Mouse (Mus musculus): ENCODE data around the gene Fkbp11. TPM values are rescaled to one million over a fixed set of nuclear protein-coding genes. Genes with fewer than 3 reads are reported as not detected.

Fkbp11 gene
- polyA plus RNA-seq (2017; shearing (Covaris generic)), result not detected

DNA sequence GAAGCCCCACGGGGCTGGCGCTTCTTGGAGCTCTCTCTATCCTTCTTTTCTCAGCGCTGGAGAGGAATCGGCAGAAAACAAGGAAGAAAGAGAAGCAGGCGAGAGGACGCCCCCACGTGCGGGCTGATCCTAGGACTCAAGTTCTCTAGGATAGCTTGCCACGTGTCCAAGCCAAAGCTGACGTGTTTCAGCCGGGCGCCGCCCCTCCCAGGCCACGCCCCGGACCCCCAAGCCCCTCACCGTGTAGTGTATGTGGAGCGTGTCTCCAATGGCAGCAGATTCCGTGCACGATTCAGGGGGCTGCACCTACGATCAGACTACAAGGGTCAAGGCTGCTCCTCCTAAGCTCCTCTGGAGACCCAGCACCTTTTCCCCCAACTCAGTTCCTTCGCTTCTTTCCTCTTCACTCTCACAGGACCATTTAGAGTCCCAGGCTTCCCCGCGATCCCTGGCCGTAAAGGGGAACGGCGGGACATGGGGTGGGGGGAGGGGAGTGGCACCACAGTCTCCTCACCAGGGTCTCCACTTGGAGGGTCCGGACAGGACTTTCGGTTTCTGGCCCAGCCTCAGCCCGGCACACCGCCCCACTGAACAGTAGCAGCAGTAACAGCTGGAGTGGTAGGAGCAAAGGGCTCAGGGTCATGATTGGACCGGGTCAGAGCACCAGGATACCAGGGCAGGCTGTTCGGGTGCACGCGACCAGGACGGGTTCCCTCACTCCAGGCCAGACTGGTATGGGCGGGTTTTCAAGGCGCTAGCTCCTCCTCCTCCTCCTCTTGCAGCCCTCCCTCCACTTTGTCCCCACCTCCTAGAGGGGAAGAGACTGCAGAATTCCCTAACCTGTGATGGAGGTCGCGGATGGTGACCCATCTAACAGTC lies at the start of gene Fkbp11:
TSS of gene Fkbp11 (minus strand) at position 756 of the 879 bp plus-strand sequence.

DNA sequence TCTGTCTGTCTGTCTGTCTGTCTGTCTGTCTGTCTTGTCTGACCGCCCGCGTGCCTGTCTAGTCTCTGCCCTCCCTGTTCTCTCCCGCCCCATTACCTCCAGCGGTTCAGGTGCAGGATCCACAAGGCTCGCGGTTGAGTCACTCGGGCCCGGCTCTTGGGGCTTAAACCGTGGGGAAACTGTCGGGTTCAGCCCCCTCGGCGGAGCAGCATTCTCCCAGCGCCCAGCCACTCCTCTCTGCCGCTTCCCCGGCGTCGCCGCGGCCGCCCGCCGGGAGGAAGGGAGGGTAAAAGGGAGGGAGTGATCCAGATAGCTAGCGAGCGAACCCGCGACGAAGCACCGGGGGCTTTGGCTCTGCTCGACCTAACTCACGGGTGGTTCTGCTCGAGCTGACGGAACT lies 49.8 kb upstream of the Fkbp11 start, which contains the start of gene Wnt10b:
TSS of gene Wnt10b (minus strand) at position 389 of the 400 bp plus-strand sequence.

DNA sequence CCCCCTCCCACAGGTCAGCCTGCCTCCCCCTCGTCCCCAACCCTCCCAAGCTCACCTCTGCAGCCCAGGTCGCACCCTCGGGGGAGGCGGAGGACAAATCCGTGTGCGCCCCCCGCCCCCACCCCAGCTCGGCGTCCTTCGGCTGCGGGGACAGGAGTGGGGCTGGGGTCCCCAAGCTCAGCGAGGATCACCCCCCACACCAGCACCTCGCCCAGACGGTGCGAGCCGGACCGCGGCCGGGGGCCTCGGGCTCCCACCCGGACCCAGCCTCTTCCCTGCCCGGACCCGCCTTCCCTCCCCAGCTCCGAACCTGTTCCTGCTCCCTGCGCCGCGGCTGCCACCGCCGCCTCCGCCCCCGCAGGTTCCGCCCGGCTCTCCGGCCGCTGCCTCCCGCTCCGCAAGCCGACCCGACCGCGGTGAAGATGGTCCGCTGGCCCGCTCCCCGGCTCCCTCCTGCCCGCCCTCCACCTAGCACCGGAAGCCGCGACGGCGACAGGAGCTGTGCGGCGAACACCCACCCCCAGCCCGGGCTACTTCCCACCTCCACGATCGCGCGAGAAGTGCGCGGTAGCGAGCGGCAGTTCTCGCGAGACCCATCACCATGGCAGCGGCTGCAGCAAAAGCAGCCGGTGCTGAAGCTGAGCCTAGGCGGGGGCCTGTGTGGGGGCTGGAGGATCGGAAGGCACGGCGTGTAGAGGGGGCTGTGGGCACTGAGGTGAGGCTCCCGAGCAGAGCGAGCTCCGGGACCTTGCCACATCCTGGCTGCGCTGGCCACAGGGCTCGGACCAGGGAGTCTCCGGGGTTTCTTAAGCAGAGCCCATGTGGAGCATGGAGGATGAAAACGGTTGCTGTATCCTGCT lies 34.9 kb upstream of the Fkbp11 start, which contains the start of gene Arf3:
TSS of gene Arf3 (minus strand) at position 545 of the 860 bp plus-strand sequence.

DNA sequence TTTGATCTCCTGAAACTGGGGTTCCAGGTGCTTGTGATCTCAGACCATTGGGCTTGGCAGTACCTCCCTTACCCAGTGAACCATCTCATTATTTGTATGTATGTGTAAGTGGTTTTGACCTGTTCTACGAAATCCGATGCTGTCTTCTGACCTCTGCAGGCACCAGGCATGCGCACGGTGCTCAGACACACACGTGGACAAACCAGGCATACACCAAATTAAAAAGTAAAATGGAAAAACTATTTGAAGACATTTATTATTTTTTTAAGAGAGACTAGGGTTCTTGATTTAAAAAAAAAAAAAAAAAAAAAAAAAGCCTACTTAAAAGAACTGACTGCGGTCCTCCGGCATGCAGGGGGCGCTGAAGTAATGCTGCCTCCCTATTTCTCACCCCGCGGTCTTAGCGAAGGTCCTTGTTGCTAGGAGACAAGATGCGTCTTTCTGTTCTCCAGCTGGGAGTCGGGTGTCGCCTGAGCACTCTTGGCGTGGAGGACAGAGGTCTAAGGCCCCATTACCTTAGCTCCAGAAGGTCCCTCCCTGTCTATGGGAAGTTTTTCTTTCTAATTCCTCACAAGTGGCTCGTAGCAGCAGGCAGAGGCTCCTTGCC lies 20.1 kb downstream of the Fkbp11 start, which contains the start of gene Ccdc65:
TSS of gene Ccdc65 (plus strand) at position 442 of the 607 bp plus-strand sequence.

DNA sequence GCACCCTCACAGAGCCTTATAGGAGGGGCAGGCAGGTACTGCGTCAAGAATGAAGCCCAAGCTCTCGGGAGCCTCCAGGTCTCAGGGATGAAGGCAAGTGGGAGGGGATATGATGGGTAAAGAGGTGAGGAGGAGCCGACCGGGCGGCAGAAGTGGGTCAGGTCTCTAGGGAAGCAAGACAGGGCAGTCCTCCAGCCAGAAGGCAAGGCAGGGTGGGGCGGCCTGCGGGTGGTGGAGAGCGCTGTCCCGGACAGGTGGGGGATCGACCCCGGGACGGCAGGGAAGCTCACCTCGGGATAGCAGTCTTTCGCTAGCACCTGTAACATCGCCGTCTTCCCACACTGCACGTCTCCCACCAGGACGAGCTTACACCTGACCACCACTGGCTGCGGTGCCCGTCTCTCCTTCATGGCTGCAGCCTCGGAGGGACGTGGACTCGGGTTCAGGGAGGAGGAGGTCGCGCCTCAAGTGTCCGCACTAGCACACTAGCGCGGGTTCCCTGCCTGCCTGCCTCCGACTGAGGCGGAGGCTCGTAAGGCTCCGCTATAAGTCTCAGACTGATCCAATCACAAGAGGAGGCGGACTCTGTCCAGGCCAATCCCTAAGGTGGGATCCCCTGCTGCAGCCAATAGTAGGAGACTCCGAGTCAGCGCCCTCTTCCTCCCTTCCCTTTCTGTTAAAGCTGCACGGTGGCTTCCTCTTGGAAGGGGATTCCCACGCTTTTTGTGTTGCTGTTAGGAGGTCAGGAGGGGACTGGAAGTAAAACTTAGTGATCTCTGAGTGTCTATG lies 50.9 kb downstream of the Fkbp11 start, which contains the start of gene Rnd1:
TSS of gene Rnd1 (minus strand) at position 522 of the 789 bp plus-strand sequence.

Other genes starting within 250 kb of the Fkbp11 start
- not detected for gene Lalba, start 245.5 kb downstream of the Fkbp11 start, polyA plus RNA-seq (2017; shearing (Covaris generic))
- gene Olfr279, start 235.8 kb downstream of the Fkbp11 start, polyA plus RNA-seq (2017; shearing (Covaris generic)), result 0.21 TPM
- 71.2 TPM for gene Kansl2, start 193.9 kb downstream of the Fkbp11 start, polyA plus RNA-seq (2017; shearing (Covaris generic))
- gene Ccnt1, start 157.3 kb downstream of the Fkbp11 start, polyA plus RNA-seq (2017; shearing (Covaris generic)), result 124 TPM
- not detected for gene 4930415O20Rik, start 157.2 kb downstream of the Fkbp11 start, polyA plus RNA-seq (2017; shearing (Covaris generic))
- 0.56 TPM for gene Adcy6, start 118.1 kb downstream of the Fkbp11 start, polyA plus RNA-seq (2017; shearing (Covaris generic))
- gene Cacnb3, start 97.4 kb downstream of the Fkbp11 start, polyA plus RNA-seq (2017; shearing (Covaris generic)), result 0.99 TPM
- gene Ddx23, start 65.3 kb downstream of the Fkbp11 start, polyA plus RNA-seq (2017; shearing (Covaris generic)), result 26.5 TPM
- 3.1 TPM for gene Rnd1, start 50.7 kb downstream of the Fkbp11 start, polyA plus RNA-seq (2017; shearing (Covaris generic))
- 0.48 TPM for gene Ccdc65, start 20.0 kb downstream of the Fkbp11 start, polyA plus RNA-seq (2017; shearing (Covaris generic))
- 84.9 TPM for gene Arf3, start 35.0 kb upstream of the Fkbp11 start, polyA plus RNA-seq (2017; shearing (Covaris generic))
- gene Wnt10b, start 50.0 kb upstream of the Fkbp11 start, polyA plus RNA-seq (2017; shearing (Covaris generic)), result not detected
- not detected for gene Wnt1, start 61.7 kb upstream of the Fkbp11 start, polyA plus RNA-seq (2017; shearing (Covaris generic))
- gene Ddn, start 81.3 kb upstream of the Fkbp11 start, polyA plus RNA-seq (2017; shearing (Covaris generic)), result 0.20 TPM
- gene Prkag1, start 103.3 kb upstream of the Fkbp11 start, polyA plus RNA-seq (2017; shearing (Covaris generic)), result 111 TPM
- gene Kmt2d, start 143.0 kb upstream of the Fkbp11 start, polyA plus RNA-seq (2017; shearing (Covaris generic)), result 21.8 TPM
- gene Rhebl1, start 166.3 kb upstream of the Fkbp11 start, polyA plus RNA-seq (2017; shearing (Covaris generic)), result 29.6 TPM
- 0.09 TPM for gene Dhh, start 170.3 kb upstream of the Fkbp11 start, polyA plus RNA-seq (2017; shearing (Covaris generic))
- 95.0 TPM for gene Lmbr1l, start 190.0 kb upstream of the Fkbp11 start, polyA plus RNA-seq (2017; shearing (Covaris generic))
- 267 TPM for gene Tuba1b, start 206.4 kb upstream of the Fkbp11 start, polyA plus RNA-seq (2017; shearing (Covaris generic))
- not detected for gene Gm49450, start 225.4 kb upstream of the Fkbp11 start, polyA plus RNA-seq (2017; shearing (Covaris generic))
- 205 TPM for gene Tuba1a, start 225.5 kb upstream of the Fkbp11 start, polyA plus RNA-seq (2017; shearing (Covaris generic))

Measured in effector memory CD4-positive, alpha-beta T cell, adult 7 months (primary cell).